Mouse (Mus musculus) erythroblast, embryonic 14.5 days (primary cell): ENCODE measurements around the gene Ear14. TPM values are rescaled to one million over a fixed set of nuclear protein-coding genes. Genes with fewer than 3 reads are reported as not detected.
"Not testable (repeated sequence)": the region's sequence is repeated elsewhere in the genome, so short reads cannot be mapped to it uniquely, and the experiment has no call there.

Source experiments
- H3K27me3 ChIP-seq: 2 replicates; pipeline ENCODE4 v1.6.1; 2012; ENCODE audit warnings: inconsistent platforms; ENCODE audit not compliant: control insufficient read depth
- H3K36me3 ChIP-seq: 2 replicates; pipeline ENCODE4 v1.6.1; 2012; ENCODE audit warnings: mild to moderate bottlenecking, inconsistent platforms; ENCODE audit not compliant: control insufficient read depth
- H3K4me1 ChIP-seq: 2 replicates; pipeline ENCODE4 v1.6.1; 2012; ENCODE audit warnings: inconsistent platforms; ENCODE audit not compliant: control insufficient read depth
- H3K4me3 ChIP-seq: replicated peaks from 2 replicates; pipeline ENCODE3; 2012; ENCODE audit warnings: moderate library complexity, mild to moderate bottlenecking, inconsistent platforms
- H3K9me3 ChIP-seq: 2 replicates; pipeline ENCODE4 v1.6.1; 2012; ENCODE audit warnings: low read length, inconsistent platforms, mixed read lengths; ENCODE audit not compliant: control insufficient read depth
- GATA1 ChIP-seq: IDR thresholded peaks from 2 replicates; pipeline ENCODE4 v1.6.1; 2012; ENCODE audit warnings: low read length, inconsistent platforms, mixed read lengths
- TAL1 ChIP-seq: IDR thresholded peaks from 3 replicates; pipeline ENCODE4 v1.6.1; 2012; ENCODE audit warnings: low read length, inconsistent platforms, mixed read lengths
- polyA plus RNA-seq: library from polyadenylated mRNA; stranded (reverse); fragments of >175 nt; gene quantifications from 2 replicates; pipeline ENCODE4 v1.2.3, GENCODE M21; 2012

Gene Ear14
- polyA plus RNA-seq, 1 experiment = not detected

GRCm38 (mm10) chr14:51173843-51174242, 29.3 kb upstream of the Ear14 start:
- Histone ChIP-seq H3K4me1 (peaks cover 4% of the 10 kb centered on the region), H3K27me3 (no peaks in the 10 kb centered on the region), H3K36me3 (no peaks in the 10 kb centered on the region), H3K4me3 (no peak overlapping the region), H3K9me3 (no peaks in the 10 kb centered on the region)
- TF ChIP-seq TAL1 = no peak
- no peak for TF ChIP-seq GATA1

GRCm38 (mm10) chr14:51181051-51181450, 22.1 kb upstream of the Ear14 start:
- not testable (repeated sequence) for H3K27me3 ChIP-seq, H3K4me1 ChIP-seq, H3K36me3 ChIP-seq, H3K4me3 ChIP-seq, H3K9me3 ChIP-seq

- Histone ChIP-seq H3K4me1 (no peaks in the 10 kb centered on the region), H3K4me3 (no peak overlapping the region), H3K36me3 (no peaks in the 10 kb centered on the region), H3K27me3 (no peaks in the 10 kb centered on the region), H3K9me3 (no peaks in the 10 kb centered on the region)
- TF ChIP-seq TAL1 (no peak), GATA1 (no peak)
These were observed 7.5 kb upstream of the Ear14 start for GRCm38 (mm10) chr14:51195681-51196080.

- Histone ChIP-seq H3K36me3 (no peaks in the 10 kb centered on the region), H3K4me3 (no peak within 1 kb of the TSS), H3K27me3 (no peaks in the 10 kb centered on the region), H3K9me3 (no peaks in the 10 kb centered on the region), H3K4me1 (no peaks in the 10 kb centered on the region)
- TF ChIP-seq TAL1 (no peak), GATA1 (no peak)
These were observed 3.8 kb upstream of the Ear14 start, which contains the start of gene Ang2 for GRCm38 (mm10) chr14:51199098-51200023. Gene Ang2 (minus strand): TSS chr14:51199148.

GRCm38 (mm10) chr14:51200054-51200453, 3.1 kb upstream of the Ear14 start:
- no peaks in the 10 kb centered on the region for H3K9me3 ChIP-seq
- TF ChIP-seq GATA1 (no peak), TAL1 (no peak)
- no peaks in the 10 kb centered on the region for H3K36me3 ChIP-seq
- H3K4me3 ChIP-seq = no peak overlapping the region
- no peaks in the 10 kb centered on the region for H3K27me3 ChIP-seq
- no peaks in the 10 kb centered on the region for H3K4me1 ChIP-seq

- no peak for TF ChIP-seq GATA1
- no peak for TF ChIP-seq TAL1
- Histone ChIP-seq H3K4me1 (no peaks in the 10 kb centered on the region), H3K36me3 (no peaks in the 10 kb centered on the region), H3K9me3 (no peaks in the 10 kb centered on the region), H3K4me3 (no peak overlapping the region), H3K27me3 (no peaks in the 10 kb centered on the region)
These were observed 2.7 kb upstream of the Ear14 start for GRCm38 (mm10) chr14:51200466-51200865.

- H3K4me3 ChIP-seq, H3K27me3 ChIP-seq, H3K4me1 ChIP-seq, H3K36me3 ChIP-seq, H3K9me3 ChIP-seq: not testable (repeated sequence)
These were observed 16.9 kb downstream of the Ear14 start for GRCm38 (mm10) chr14:51220075-51220474.

GRCm38 (mm10) chr14:51229657-51230056, 26.5 kb downstream of the Ear14 start:
- not testable (repeated sequence) for H3K9me3 ChIP-seq, H3K36me3 ChIP-seq, H3K4me3 ChIP-seq, H3K27me3 ChIP-seq
- peaks cover 18% of the 10 kb centered on the region for H3K4me1 ChIP-seq

- H3K9me3 ChIP-seq, H3K4me3 ChIP-seq, H3K4me1 ChIP-seq, H3K36me3 ChIP-seq, H3K27me3 ChIP-seq: not testable (repeated sequence)
These were observed 34.3 kb downstream of the Ear14 start for GRCm38 (mm10) chr14:51237488-51237887.

GRCm38 (mm10) chr14:51240899-51241298, 37.7 kb downstream of the Ear14 start:
- H3K27me3 ChIP-seq = no peaks in the 10 kb centered on the region
- H3K4me3 ChIP-seq = no peak overlapping the region
- no peak for TF ChIP-seq TAL1
- TF ChIP-seq GATA1 = no peak
- no peaks in the 10 kb centered on the region for H3K4me1 ChIP-seq
- no peaks in the 10 kb centered on the region for H3K36me3 ChIP-seq
- no peaks in the 10 kb centered on the region for H3K9me3 ChIP-seq
